Mouse (Mus musculus) kidney, adult 2 months (tissue): Measurements from ENCODE around the gene BC005537.

Experiments
- CTCF ChIP-seq: fragments of 200-500 bp; conservative IDR thresholded peaks from 2 replicates; pipeline ENCODE4 v1.5.1; 2011; ENCODE audit warnings: low read depth, mild to moderate bottlenecking, control low read depth, low read length, moderate library complexity, mixed read lengths; ENCODE audit not compliant: insufficient read depth, insufficient read length
- POLR2A ChIP-seq: fragments of 200-500 bp; IDR thresholded peaks from one replicate; pipeline ENCODE4 v1.6.1; 2011; ENCODE audit warnings: low read depth, low read length, control low read depth

DNA sequence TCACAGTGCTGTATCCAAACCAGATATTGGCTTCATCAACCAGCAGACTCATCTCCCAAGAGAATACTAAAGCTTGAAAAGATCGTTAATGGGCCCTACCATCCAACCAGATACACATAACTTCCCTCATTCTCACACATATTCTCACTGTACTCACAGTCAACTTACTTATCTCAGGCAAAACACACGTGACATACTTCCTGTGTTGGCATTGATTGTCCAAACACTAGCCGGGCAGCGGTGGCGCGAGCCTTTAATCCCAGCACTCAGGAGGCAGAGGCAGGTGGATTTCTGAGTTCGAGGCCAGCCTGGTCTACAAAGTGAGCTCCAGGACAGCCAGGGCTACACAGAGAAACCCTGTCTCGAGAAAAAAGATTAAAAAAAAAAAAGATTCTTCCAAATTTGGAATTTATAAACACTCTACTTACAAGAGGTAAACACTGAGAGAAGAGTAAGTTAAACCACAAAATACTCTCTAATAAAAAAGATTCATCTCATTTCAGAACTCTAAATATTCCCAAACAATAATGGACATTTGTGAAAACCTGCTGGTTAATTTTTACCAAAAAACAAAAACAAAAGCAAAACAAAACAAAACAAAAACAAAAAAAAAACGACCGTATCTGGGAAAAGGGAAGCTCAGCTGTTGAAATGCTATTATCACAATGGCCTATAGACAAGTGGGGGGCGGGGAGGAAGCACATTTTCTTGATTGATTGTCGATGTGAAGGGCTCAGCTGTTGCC, 43.5 kb upstream of the BC005537 start:
- TF ChIP-seq POLR2A (no peak), CTCF (no peak)
